Mouse (Mus musculus) ES-E14 (cell line): ENCODE results near the gene Atxn1.

Experiments
- CHD2 ChIP-seq: IDR thresholded peaks from 2 replicates; pipeline ENCODE4 v1.6.1; 2014; ENCODE audit warnings: mild to moderate bottlenecking, low read depth, low read length, inconsistent platforms
- HCFC1 ChIP-seq: IDR thresholded peaks from 2 replicates; pipeline ENCODE4 v1.6.1; 2012; ENCODE audit warnings: low read length, inconsistent platforms, borderline replicate concordance; ENCODE audit not compliant: insufficient read depth
- MAFK ChIP-seq: IDR thresholded peaks from 2 replicates; pipeline ENCODE4 v1.6.1; 2014; ENCODE audit warnings: mild to moderate bottlenecking, low read depth, low read length, inconsistent platforms; ENCODE audit not compliant: insufficient read depth
- ZC3H11A ChIP-seq: IDR thresholded peaks from 2 replicates; pipeline ENCODE4 v1.6.1; 2012; ENCODE audit warnings: low read depth, mild to moderate bottlenecking, inconsistent platforms, low read length, borderline replicate concordance
- ZNF384 ChIP-seq: IDR thresholded peaks from 2 replicates; pipeline ENCODE4 v1.6.1; 2012; ENCODE audit warnings: low read depth, low read length, inconsistent platforms

DNA sequence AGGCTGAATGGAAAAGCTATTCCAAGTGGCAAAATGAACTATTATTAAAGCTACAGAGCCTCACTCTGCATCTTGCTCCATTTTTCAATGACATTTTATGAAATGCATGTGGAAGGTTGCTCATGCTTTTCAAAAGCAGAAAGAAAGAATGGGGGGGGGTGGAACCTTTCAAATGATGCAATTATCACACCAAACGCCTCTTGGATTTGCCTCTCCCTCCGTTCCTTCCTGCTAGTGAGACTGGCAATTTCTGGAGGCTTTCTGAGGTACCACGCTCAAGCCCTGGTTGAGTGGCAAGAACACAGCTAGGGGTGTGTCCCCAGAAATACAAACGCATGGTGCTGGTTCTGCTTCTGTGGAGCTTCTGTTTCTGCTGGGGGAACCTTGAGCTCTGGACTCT, 60.4 kb downstream of the Atxn1 start:
- no peak for TF ChIP-seq ZNF384
- no peak for TF ChIP-seq ZC3H11A
- TF ChIP-seq HCFC1: no peak
- TF ChIP-seq CHD2: no peak
- TF ChIP-seq MAFK: no peak
